Comparison of ENCODE assay signal across 21 mouse cellular contexts in genomic region chr5:149114034-149114433, GRCm38 (mm10).
"Had no signal": no experiment of that assay in that cellular context is flagged by ENCODE, and none has a peak within 500 bp of the region (broad histone marks: within the 10 kb centered on the region; RNA-seq: fewer than 3 reads in every experiment).

No protein-coding gene starts in this region.

- H3K4me3 ChIP-seq: kidney, embryonic 15.5 days; limb, embryonic 10.5 days; limb, embryonic 13.5 days; liver, embryonic 12.5 days; liver, embryonic 15.5 days; lung, embryonic 15.5 days; megakaryocyte, embryonic 14.5 days; midbrain, embryonic 10.5 days had no signal

- ATAC-seq: liver, embryonic 12.5 days had no signal

- H3K4me1 ChIP-seq: lung, embryonic 15.5 days had no signal

- H3K9me3 ChIP-seq: kidney, embryonic 15.5 days; limb, embryonic 10.5 days; limb, embryonic 13.5 days; liver, embryonic 12.5 days; liver, embryonic 15.5 days; lung, embryonic 15.5 days; midbrain, embryonic 10.5 days had no signal

- H3K27ac ChIP-seq: kidney, embryonic 15.5 days; limb, embryonic 10.5 days; limb, embryonic 13.5 days; liver, embryonic 12.5 days; liver, embryonic 15.5 days; lung, embryonic 15.5 days; midbrain, embryonic 10.5 days; stomach, postnatal 0 days had no signal

- DNase-seq: kidney, adult 11 months; kidney, adult 8-10 months; kidney, postnatal 10 days; kidney, postnatal 36 days; layer of hippocampus, adult 9-11 months; liver; lung, adult 18-20 months; lung, postnatal 10 days; lung, postnatal 36 days; thymus, adult 2 months; thymus, postnatal 14 days; thymus, postnatal 4 days had no signal

- H3K27me3 ChIP-seq: kidney, embryonic 15.5 days; limb, embryonic 13.5 days; liver, embryonic 12.5 days; liver, embryonic 15.5 days; lung, embryonic 15.5 days had no signal

- H3K4me2 ChIP-seq: kidney, embryonic 15.5 days; limb, embryonic 13.5 days; liver, embryonic 12.5 days; liver, embryonic 15.5 days; lung, embryonic 15.5 days had no signal

- H3K36me3 ChIP-seq: kidney, embryonic 15.5 days; limb, embryonic 10.5 days; limb, embryonic 13.5 days; liver, embryonic 12.5 days; liver, embryonic 15.5 days; lung, embryonic 15.5 days; midbrain, embryonic 10.5 days had no signal

- H3K9ac ChIP-seq: kidney, embryonic 15.5 days; limb, embryonic 13.5 days; liver, embryonic 12.5 days; liver, embryonic 15.5 days; lung, embryonic 15.5 days had no signal
